In genomic region chr2:173658517-173658916, GRCm38 (mm10) we compare ENCODE assay signal across 10 mouse cellular contexts. TPM values are rescaled to one million over a fixed set of nuclear protein-coding genes. Genes with fewer than 3 reads are reported as not detected.
DNase-seq lines count a peak whose midpoint lies in the region; ATAC-seq lines count a peak whose summit lies in the region.
"Had no signal": no experiment of that assay in that cellular context is flagged by ENCODE, and none has a peak within 500 bp of the region (broad histone marks: within the 10 kb centered on the region; RNA-seq: fewer than 3 reads in every experiment).

No protein-coding gene starts in this region.

- 84% methylated on average over 4 of the region's 4 CpGs for WGBS in lung, embryonic 16.5 days
- 93% methylated on average over 4 of the region's 4 CpGs for WGBS in forebrain, embryonic 13.5 days
- 87% methylated on average over 4 of the region's 4 CpGs for WGBS in limb, embryonic 13.5 days
- WGBS in stomach, embryonic 14.5 days, result 86% methylated on average over 4 of the region's 4 CpGs

- H3K36me3 ChIP-seq in lung, embryonic 16.5 days (ENCODE audit: control insufficient read depth, insufficient read depth, low read length), result peaks cover 8% of the 10 kb centered on the region
- peaks cover 16% of the 10 kb centered on the region for H3K36me3 ChIP-seq in forebrain, embryonic 13.5 days (ENCODE audit: poor library complexity, severe bottlenecking)
- H3K36me3 ChIP-seq in limb, embryonic 13.5 days, result peaks cover 22% of the 10 kb centered on the region
- H3K36me3 ChIP-seq in stomach, embryonic 14.5 days (ENCODE audit: control insufficient read depth, insufficient read depth, low read length), result peaks cover 8% of the 10 kb centered on the region

- no peak for ATAC-seq in lung, embryonic 16.5 days (ENCODE audit: low read depth)
- no peak for ATAC-seq in forebrain, embryonic 13.5 days
- ATAC-seq in limb, embryonic 13.5 days (ENCODE audit: low FRiP score, low read depth), result no peak
- ATAC-seq in stomach, embryonic 14.5 days (ENCODE audit: insufficient number of reproducible peaks, insufficient read depth, low FRiP score, low read depth), result no peak

- no peaks in the 10 kb centered on the region for H3K27me3 ChIP-seq in lung, embryonic 16.5 days (ENCODE audit: control insufficient read depth, insufficient read depth, low read depth, low read length)
- no peaks in the 10 kb centered on the region for H3K27me3 ChIP-seq in forebrain, embryonic 13.5 days
- H3K27me3 ChIP-seq in limb, embryonic 13.5 days, result no peaks in the 10 kb centered on the region
- H3K27me3 ChIP-seq in stomach, embryonic 14.5 days (ENCODE audit: control insufficient read depth, insufficient read depth, low read length), result no peaks in the 10 kb centered on the region

- no peak for DNase-seq in lung, postnatal 25 days (ENCODE audit: low spot score)
- DNase-seq in cerebellum, postnatal 36 days, result no peak
- no peak for DNase-seq in testis, postnatal 10 days (ENCODE audit: low spot score)
- DNase-seq in spleen, postnatal 14 days (ENCODE audit: low spot score in 2 of 2), result no peak
- DNase-seq: gastrocnemius, postnatal 10 days; thymus, postnatal 36 days had no signal

- no peaks in the 10 kb centered on the region for H3K9me3 ChIP-seq in lung, embryonic 16.5 days (ENCODE audit: control insufficient read depth, low read length)
- no peaks in the 10 kb centered on the region for H3K9me3 ChIP-seq in forebrain, embryonic 13.5 days (replicated peaks)
- no peaks in the 10 kb centered on the region for H3K9me3 ChIP-seq in limb, embryonic 13.5 days
- no peaks in the 10 kb centered on the region for H3K9me3 ChIP-seq in stomach, embryonic 14.5 days (ENCODE audit: control insufficient read depth, low read depth, low read length)

- no peak overlapping the region; the same call in 1 of the 2 replicates for H3K27ac ChIP-seq in lung, embryonic 16.5 days (ENCODE audit: low read length)
- H3K27ac ChIP-seq in forebrain, embryonic 13.5 days, result no peak overlapping the region
- no peak overlapping the region for H3K27ac ChIP-seq in limb, embryonic 13.5 days
- H3K27ac ChIP-seq in stomach, embryonic 14.5 days (ENCODE audit: low read length), result no peak overlapping the region

- H3K4me2 ChIP-seq in lung, embryonic 16.5 days (ENCODE audit: low read depth, low read length), result peak overlapping the region; percentile 77
- peak overlapping the region; percentile 87 for H3K4me2 ChIP-seq in forebrain, embryonic 13.5 days
- peak overlapping the region; percentile 70 for H3K4me2 ChIP-seq in limb, embryonic 13.5 days (replicated peaks)
- peak overlapping the region; percentile 68 for H3K4me2 ChIP-seq in stomach, embryonic 14.5 days (replicated peaks; ENCODE audit: low read depth, low read length)

- peak overlapping the region; percentile 80 for H3K9ac ChIP-seq in lung, embryonic 16.5 days (ENCODE audit: low read length)
- H3K9ac ChIP-seq in forebrain, embryonic 13.5 days, result no peak overlapping the region
- H3K9ac ChIP-seq in limb, embryonic 13.5 days, result peak overlapping the region; percentile 70
- H3K9ac ChIP-seq in stomach, embryonic 14.5 days (replicated peaks; ENCODE audit: low read depth, low read length), result no peak overlapping the region

- H3K4me1 ChIP-seq in lung, embryonic 16.5 days (replicated peaks; ENCODE audit: control insufficient read depth, insufficient read depth, low read length), result peaks cover 19% of the 10 kb centered on the region
- H3K4me1 ChIP-seq in forebrain, embryonic 13.5 days, result peaks cover 28% of the 10 kb centered on the region
- peaks cover 31% of the 10 kb centered on the region for H3K4me1 ChIP-seq in limb, embryonic 13.5 days
- H3K4me1 ChIP-seq in stomach, embryonic 14.5 days (ENCODE audit: control insufficient read depth, insufficient read depth, low read length), result peaks cover 14% of the 10 kb centered on the region; the same call in 1 of the 2 replicates

- peak overlapping the region; percentile 99 for H3K4me3 ChIP-seq in lung, embryonic 16.5 days (ENCODE audit: low read length)
- peak overlapping the region; percentile 93; the same call in 1 of the 2 replicates for H3K4me3 ChIP-seq in forebrain, embryonic 13.5 days
- H3K4me3 ChIP-seq in limb, embryonic 13.5 days, result peak overlapping the region; percentile 99
- peak overlapping the region; percentile 65 for H3K4me3 ChIP-seq in stomach, embryonic 14.5 days (ENCODE audit: low read depth, low read length)

RNA-seq across cellular contexts. Expression of gene Rab22a, which starts 1.0 kb away (rescaled TPM):
- 29.7 and 34.1 TPM in 2 replicates for polyA plus RNA-seq in lung, embryonic 16.5 days (2015; fragmentation: Nextera tagmentation; extraction: Ambion mirVana)
- 33.2 and 34.8 TPM in 2 replicates for polyA plus RNA-seq in forebrain, embryonic 13.5 days (2015; fragmentation: Nextera tagmentation; extraction: Ambion mirVana)
- 39.4 and 46.4 TPM in 2 replicates for polyA plus RNA-seq in limb, embryonic 13.5 days (2015; fragmentation: Nextera tagmentation; extraction: Ambion mirVana)
- 35.4 and 35.5 TPM in 2 replicates for polyA plus RNA-seq in stomach, embryonic 14.5 days (2014; fragmentation: Nextera tagmentation; extraction: Ambion mirVana)

Comparison
In these comparisons a context has a peak if more than half of its experiments do, and no peak if none do; other contexts are left out.
1. H3K9ac ChIP-seq: peak in lung, embryonic 16.5 days (single experiment) and limb, embryonic 13.5 days (single experiment); none in forebrain, embryonic 13.5 days (single experiment) and stomach, embryonic 14.5 days (single experiment).
2. Peak in every context shown above with its lines, with median percentiles within 50 percentile points of each other: H3K4me2 ChIP-seq and H3K4me3 ChIP-seq.